Mouse (Mus musculus) mesoderm, embryonic 11.5 days (tissue): ENCODE data around the gene Nkd1.

Experiments
- DNase-seq: peaks from one replicate; pipeline ENCODE4 v3.0.0-alpha.2; 2012; ENCODE audit warnings: low read depth, low spot score

Gene Nkd1

GRCm38 (mm10) chr8:88537998-88538975 is 17.1 kb downstream of the Nkd1 start:
- no peak for DNase-seq

- no peak for DNase-seq
Measured at GRCm38 (mm10) chr8:88538976-88539371, 17.8 kb downstream of the Nkd1 start.

- DNase-seq: no peak
Measured at GRCm38 (mm10) chr8:88539963-88540362, 18.8 kb downstream of the Nkd1 start.

GRCm38 (mm10) chr8:88542596-88543213 is 21.6 kb downstream of the Nkd1 start:
- DNase-seq: no peak

GRCm38 (mm10) chr8:88544677-88545076 is 23.5 kb downstream of the Nkd1 start:
- no peak for DNase-seq

- no peak for DNase-seq
Measured at GRCm38 (mm10) chr8:88545441-88545840, 24.3 kb downstream of the Nkd1 start.

GRCm38 (mm10) chr8:88546032-88546732 is 25.0 kb downstream of the Nkd1 start:
- no peak for DNase-seq

GRCm38 (mm10) chr8:88555669-88556068 is 34.5 kb downstream of the Nkd1 start:
- no peak for DNase-seq

GRCm38 (mm10) chr8:88559985-88560473 is 38.9 kb downstream of the Nkd1 start:
- DNase-seq: no peak

GRCm38 (mm10) chr8:88561402-88561801 is 40.2 kb downstream of the Nkd1 start:
- DNase-seq: no peak

- no peak for DNase-seq
Measured at GRCm38 (mm10) chr8:88564256-88564903, 43.2 kb downstream of the Nkd1 start.

- no peak for DNase-seq
Measured at GRCm38 (mm10) chr8:88566119-88566518, 45.0 kb downstream of the Nkd1 start.

GRCm38 (mm10) chr8:88567314-88568121 is 46.4 kb downstream of the Nkd1 start:
- no peak for DNase-seq

GRCm38 (mm10) chr8:88568211-88568610 is 47.1 kb downstream of the Nkd1 start:
- no peak for DNase-seq

GRCm38 (mm10) chr8:88569366-88569765 is 48.2 kb downstream of the Nkd1 start:
- no peak for DNase-seq

GRCm38 (mm10) chr8:88570293-88570998 is 49.3 kb downstream of the Nkd1 start:
- peak; percentile 62 for DNase-seq

GRCm38 (mm10) chr8:88571434-88572184 is 50.5 kb downstream of the Nkd1 start:
- no peak for DNase-seq

GRCm38 (mm10) chr8:88572185-88572909 is 51.2 kb downstream of the Nkd1 start:
- DNase-seq: no peak
